Mouse (Mus musculus): ENCODE measurements at regions not wholly inside any gene's neighbourhood (a gene's known extent, or its start where the extent isn't known, plus 50 kb on each side); places are given as distances from the start of the nearest gene placed in this dataset.

DNA sequence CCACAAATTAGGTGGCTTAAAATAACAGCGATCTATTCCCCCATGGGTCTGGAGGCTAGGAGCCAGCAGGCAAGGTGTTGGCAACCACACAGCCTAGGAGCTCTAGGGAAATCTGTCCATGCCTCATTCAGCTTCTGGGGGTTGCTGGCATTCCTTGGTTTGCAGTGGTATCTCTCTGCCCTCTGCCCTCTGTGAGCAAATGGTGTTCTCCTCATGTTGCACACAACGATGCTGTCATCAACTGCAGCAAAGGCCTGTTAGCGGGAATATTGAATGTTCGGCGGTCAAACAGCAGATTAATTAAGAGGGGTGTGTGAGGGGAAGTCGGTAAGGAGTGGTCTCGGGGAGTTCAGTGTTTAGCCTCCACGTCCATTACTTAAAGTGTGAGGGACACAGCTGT, 262.7 kb upstream of the Pabpc6 start:
- Histone ChIP-seq H3K4me1 (ENCODE audit: control insufficient read depth in 1 of 2, insufficient read depth in 2 of 2, low read length in 2 of 2) (no peaks in the 10 kb centered on the region), H3K79me2 (ENCODE audit: control insufficient read depth, insufficient read depth, low read length, poor library complexity) (no peaks in the 10 kb centered on the region), H3K27me3 (ENCODE audit: control insufficient read depth in 1 of 2, insufficient read depth in 2 of 2, low read length in 2 of 2) (no peaks in the 10 kb centered on the region), H3K9ac (ENCODE audit: control insufficient read depth, low read depth, low read length, poor library complexity, severe bottlenecking) (no peak overlapping the region), H3K4me3 (ENCODE audit: control insufficient read depth in 1 of 2, insufficient read depth in 1 of 2, low read depth in 2 of 2, low read length in 2 of 2) (no peak overlapping the region), H3K9me3 (replicated peaks; ENCODE audit: insufficient read depth, low read length) (no peaks in the 10 kb centered on the region), H3K36me3 (ENCODE audit: control insufficient read depth in 1 of 2, insufficient read depth in 2 of 2, low read length in 2 of 2) (no peaks in the 10 kb centered on the region), H3K27ac (ENCODE audit: control insufficient read depth, low read depth, low read length) (no peak overlapping the region)
- DNase-seq (ENCODE audit: low read depth, low spot score): no peak
- TF ChIP-seq NRF1 (IDR thresholded peaks at IDR 0.05; ENCODE audit: insufficient read depth, low read depth, low read length, poor library complexity, severe bottlenecking) (no peak), CHD2 (IDR thresholded peaks at IDR 0.05; ENCODE audit: low read length) (no peak), POLR2A (IDR thresholded peaks at IDR 0.05; ENCODE audit: control insufficient read depth in 1 of 2, insufficient read depth in 1 of 2, low read depth in 1 of 2, low read length in 2 of 2, poor library complexity in 1 of 2) (no peak), ETS1 (IDR thresholded peaks at IDR 0.05; ENCODE audit: low read depth, low read length) (no peak), GABPA (IDR thresholded peaks at IDR 0.05; ENCODE audit: low read depth, low read length) (no peak), TAL1 (IDR thresholded peaks at IDR 0.05; ENCODE audit: low read length) (no peak)

DNA sequence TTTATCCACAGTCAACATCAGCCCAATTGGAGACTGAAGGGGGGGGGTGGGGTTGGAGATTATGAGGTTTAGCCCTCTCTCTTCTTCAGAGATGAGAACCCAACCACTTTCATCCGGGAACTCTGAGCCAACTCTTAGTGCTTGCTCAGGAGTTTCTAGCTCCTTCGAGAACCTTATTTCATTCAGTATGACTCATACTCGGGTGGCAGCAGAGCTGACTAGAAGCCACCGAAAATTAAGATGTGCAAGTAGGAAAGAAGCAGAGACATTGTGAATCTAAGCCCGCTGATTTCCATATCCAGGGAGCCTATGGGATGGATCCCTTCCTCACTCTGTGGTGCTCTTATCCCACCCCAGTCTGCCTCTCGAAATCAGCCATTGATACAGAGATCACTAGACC, 262.0 kb upstream of the Pabpc6 start:
- H3K4me1 ChIP-seq (ENCODE audit: control insufficient read depth in 1 of 2, insufficient read depth in 2 of 2, low read length in 2 of 2): no peaks in the 10 kb centered on the region
- H3K27me3 ChIP-seq (ENCODE audit: control insufficient read depth in 1 of 2, insufficient read depth in 2 of 2, low read length in 2 of 2): no peaks in the 10 kb centered on the region
- no peak overlapping the region for H3K4me3 ChIP-seq (ENCODE audit: control insufficient read depth in 1 of 2, insufficient read depth in 1 of 2, low read depth in 2 of 2, low read length in 2 of 2)
- H3K9me3 ChIP-seq (replicated peaks; ENCODE audit: insufficient read depth, low read length): no peaks in the 10 kb centered on the region
- no peak overlapping the region for H3K27ac ChIP-seq (ENCODE audit: control insufficient read depth, low read depth, low read length)
- DNase-seq (ENCODE audit: low read depth, low spot score): no peak
- H3K9ac ChIP-seq (ENCODE audit: control insufficient read depth, low read depth, low read length, poor library complexity, severe bottlenecking): no peak overlapping the region
- TF ChIP-seq POLR2AphosphoS2 (IDR thresholded peaks at IDR 0.05; ENCODE audit: low read length): no peak
- no peak for TF ChIP-seq KAT2A (conservative IDR thresholded peaks at IDR 0.05; ENCODE audit: low read depth, low read length)
- TF ChIP-seq EP300 (IDR thresholded peaks at IDR 0.05; ENCODE audit: low read depth in 1 of 2, low read length in 2 of 2): no peak
- TF ChIP-seq GATA1 (IDR thresholded peaks at IDR 0.05; ENCODE audit: low read depth, low read length): no peak
- H3K79me2 ChIP-seq (ENCODE audit: control insufficient read depth, insufficient read depth, low read length, poor library complexity): no peaks in the 10 kb centered on the region
- H3K36me3 ChIP-seq (ENCODE audit: control insufficient read depth in 1 of 2, insufficient read depth in 2 of 2, low read length in 2 of 2): no peaks in the 10 kb centered on the region

- DNase-seq (ENCODE audit: low read depth, low spot score): no peak
- no peak for TF ChIP-seq SMC3 (IDR thresholded peaks at IDR 0.05; ENCODE audit: low read depth, low read length)
- no peak for TF ChIP-seq ETS1 (IDR thresholded peaks at IDR 0.05; ENCODE audit: low read depth, low read length)
- no peak for TF ChIP-seq ZMIZ1 (IDR thresholded peaks at IDR 0.05; ENCODE audit: low read depth, low read length)
- TF ChIP-seq NRF1 (IDR thresholded peaks at IDR 0.05; ENCODE audit: insufficient read depth, low read depth, low read length, poor library complexity, severe bottlenecking): no peak
- no peak for TF ChIP-seq MAFK (IDR thresholded peaks at IDR 0.05; ENCODE audit: borderline replicate concordance, low read depth, low read length)
Observed at GRCm38 (mm10) chr17:9929448-9930088, 260.1 kb upstream of the Pabpc6 start.

More at GRCm38 (mm10) chr17:9929448-9930088, 260.1 kb upstream of the Pabpc6 start:
- H3K27me3 ChIP-seq (ENCODE audit: control insufficient read depth in 1 of 2, insufficient read depth in 2 of 2, low read length in 2 of 2): no peaks in the 10 kb centered on the region
- no peak overlapping the region for H3K9ac ChIP-seq (ENCODE audit: control insufficient read depth, low read depth, low read length, poor library complexity, severe bottlenecking)
- no peaks in the 10 kb centered on the region for H3K9me3 ChIP-seq (replicated peaks; ENCODE audit: insufficient read depth, low read length)
- H3K79me2 ChIP-seq (ENCODE audit: control insufficient read depth, insufficient read depth, low read length, poor library complexity): no peaks in the 10 kb centered on the region
- H3K36me3 ChIP-seq (ENCODE audit: control insufficient read depth in 1 of 2, insufficient read depth in 2 of 2, low read length in 2 of 2): no peaks in the 10 kb centered on the region
- no peak overlapping the region for H3K4me3 ChIP-seq (ENCODE audit: control insufficient read depth in 1 of 2, insufficient read depth in 1 of 2, low read depth in 2 of 2, low read length in 2 of 2)
- H3K27ac ChIP-seq (ENCODE audit: control insufficient read depth, low read depth, low read length): no peak overlapping the region
- no peaks in the 10 kb centered on the region for H3K4me1 ChIP-seq (ENCODE audit: control insufficient read depth in 1 of 2, insufficient read depth in 2 of 2, low read length in 2 of 2)
